Mouse (Mus musculus) cerebellum, postnatal 14 days (tissue): ENCODE measurements around the gene Tuba3a.

Source experiments
- DNase-seq, 2 experiments: peaks; one replicate each; pipeline ENCODE4 v3.0.0; 2021; ENCODE audit warnings: mixed read lengths in 2 of 2

Gene Tuba3a

DNA sequence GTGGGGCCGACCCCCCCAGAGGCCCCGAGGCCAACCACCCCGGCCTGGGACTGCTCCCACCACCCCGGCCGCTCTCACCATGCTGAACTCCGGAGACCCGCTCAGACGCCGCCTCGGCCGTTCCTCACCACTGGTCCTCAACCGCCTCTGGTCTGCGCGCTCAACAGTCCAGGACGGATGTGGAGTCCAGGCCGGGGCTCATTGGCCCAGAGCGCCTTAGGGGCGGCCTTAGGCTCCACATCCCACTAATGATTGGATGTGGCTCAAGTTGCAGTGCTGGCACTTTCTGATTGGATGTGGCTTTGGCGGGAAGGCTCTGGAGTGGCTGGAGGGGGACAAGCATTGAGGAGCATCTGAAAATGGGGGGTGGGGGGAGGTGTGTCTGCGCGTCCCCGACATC, at the start of gene Tuba3a:
Tuba3a (minus strand) TSS at position 153 of the 400 bp plus-strand sequence.
- DNase-seq = no peak

DNA sequence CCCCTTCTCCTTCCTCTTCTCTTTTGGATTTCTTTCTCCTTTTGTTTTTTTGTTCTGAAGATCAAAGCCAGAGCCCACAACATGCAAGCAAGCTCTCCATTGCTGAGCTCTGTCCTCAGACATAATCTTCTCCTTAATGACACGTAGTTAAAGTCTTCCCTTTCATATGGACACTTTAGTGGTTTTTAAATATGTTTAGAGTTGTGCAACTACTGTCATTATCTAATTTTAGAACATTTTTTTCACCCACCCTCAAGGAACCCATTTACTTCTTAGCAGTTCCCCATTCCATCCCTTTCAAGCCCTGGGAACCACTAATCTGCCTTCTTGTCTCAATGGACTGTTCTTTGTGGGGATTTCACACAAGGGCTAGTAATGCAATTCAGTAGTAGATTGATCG, 48.5 kb upstream of the Tuba3a start:
- DNase-seq = no peak

GRCm38 (mm10) chr6:125333112-125333899, 47.5 kb upstream of the Tuba3a start:
- no peak for DNase-seq

GRCm38 (mm10) chr6:125330626-125331326, 44.9 kb upstream of the Tuba3a start:
- DNase-seq = peak; percentile 52 to 70

GRCm38 (mm10) chr6:125328243-125328642, 42.4 kb upstream of the Tuba3a start:
- DNase-seq = no peak

DNA sequence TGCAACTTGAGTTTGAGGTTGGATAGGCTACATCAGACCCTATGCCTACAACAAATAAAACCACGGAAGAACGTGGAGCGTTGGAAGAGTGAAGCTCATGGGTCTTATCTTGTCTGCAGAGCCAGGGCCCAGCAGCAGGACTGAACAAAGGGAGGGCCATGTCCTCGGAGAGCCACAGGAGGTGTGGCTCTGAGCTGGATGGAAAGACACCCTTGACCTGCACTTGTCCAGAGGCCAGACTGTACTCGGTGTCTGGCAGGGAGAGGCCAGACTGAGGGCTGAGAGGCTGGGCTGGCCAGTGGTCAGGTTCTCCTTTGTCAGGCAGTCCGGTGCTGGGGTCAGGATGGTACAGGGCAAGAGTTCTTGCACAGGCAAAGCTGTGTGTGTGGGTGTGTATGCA, 39.5 kb upstream of the Tuba3a start:
- DNase-seq = no peak

GRCm38 (mm10) chr6:125323547-125323946, 37.7 kb upstream of the Tuba3a start:
- no peak for DNase-seq

- no peak for DNase-seq
Observed at GRCm38 (mm10) chr6:125322794-125323193, 37.0 kb upstream of the Tuba3a start.

DNA sequence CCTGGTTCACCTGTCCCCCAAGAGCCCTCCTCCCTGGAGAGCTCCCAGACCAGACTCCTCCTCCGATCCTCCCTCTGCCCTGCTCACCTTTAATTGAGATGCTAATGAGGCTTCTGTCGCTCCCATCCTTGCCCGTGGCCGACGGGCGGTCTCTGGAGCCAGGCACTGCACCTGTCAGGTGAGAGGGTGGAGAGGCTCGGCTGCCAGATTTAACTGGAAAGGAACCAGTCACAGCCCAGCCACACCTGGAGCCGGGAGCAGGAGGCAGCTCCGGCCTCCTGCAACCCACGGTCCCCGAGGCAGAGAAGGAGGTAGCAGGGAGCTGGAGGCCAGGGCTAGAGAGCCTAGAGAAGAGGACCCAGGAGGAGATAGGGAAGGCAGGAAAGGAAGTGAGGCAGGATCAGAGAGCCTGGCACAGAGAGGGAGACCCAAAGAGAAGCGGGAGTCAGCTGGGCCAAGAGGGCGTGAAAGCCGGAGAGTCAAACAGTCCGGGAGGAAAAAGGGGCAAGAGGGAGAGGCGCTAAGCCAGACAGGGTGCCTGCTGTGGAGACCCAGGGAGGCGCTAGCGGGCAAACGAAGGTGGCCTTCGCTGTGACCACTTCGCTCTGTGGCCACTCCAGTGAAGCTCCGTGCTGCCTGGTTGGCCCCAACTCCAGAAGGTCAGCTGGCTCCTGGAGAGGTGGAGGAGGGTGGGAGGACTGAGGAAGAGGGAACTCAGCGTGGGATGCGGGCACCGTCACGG, 35.4 kb upstream of the Tuba3a start:
- DNase-seq = no peak

DNA sequence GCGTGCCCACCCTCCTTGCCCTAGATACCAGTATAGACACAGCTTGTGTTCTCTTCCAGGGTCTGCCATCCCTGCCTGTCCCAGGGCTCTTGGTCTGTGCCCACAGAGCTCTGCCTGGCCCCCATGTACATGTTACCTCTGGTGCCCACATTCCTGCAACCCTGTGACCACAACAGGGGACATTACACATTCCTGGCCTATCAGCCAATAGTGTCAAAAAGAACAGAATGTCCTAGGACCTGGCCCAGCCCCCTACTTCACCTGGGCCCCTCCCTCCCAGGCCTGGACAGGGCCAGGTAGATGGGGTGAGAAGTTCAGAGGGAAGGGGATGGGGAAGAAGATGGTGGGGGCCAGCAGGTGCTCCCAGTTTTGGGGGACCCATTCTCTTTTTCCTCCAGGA, 34.5 kb upstream of the Tuba3a start, which contains the start of gene Scnn1a:
Scnn1a (plus strand) TSS at position 337 of the 400 bp plus-strand sequence.
- no peak for DNase-seq

DNA sequence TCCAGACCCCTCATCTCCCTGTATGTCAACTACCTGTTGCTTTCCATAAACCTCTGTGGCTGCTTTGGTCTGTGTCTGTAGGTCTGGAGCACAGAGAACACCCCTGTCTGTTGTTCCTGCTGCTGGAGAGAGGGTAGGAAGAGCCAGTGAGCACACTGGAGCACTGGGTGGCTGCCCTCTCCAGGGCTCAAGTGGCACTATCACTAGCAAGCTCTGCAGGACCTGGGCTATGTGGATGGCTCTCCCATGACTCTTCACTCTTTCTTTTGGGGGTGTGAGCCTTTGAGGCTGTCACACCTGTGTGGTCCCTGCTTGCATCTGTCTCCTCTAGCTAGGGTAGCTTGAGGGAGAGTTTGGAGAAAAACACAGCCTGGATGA, 34.1 kb upstream of the Tuba3a start:
- no peak for DNase-seq

- DNase-seq = no peak
Observed at GRCm38 (mm10) chr6:125318981-125319918, 33.4 kb upstream of the Tuba3a start.

GRCm38 (mm10) chr6:125317077-125317476, 31.2 kb upstream of the Tuba3a start:
- DNase-seq = no peak

DNA sequence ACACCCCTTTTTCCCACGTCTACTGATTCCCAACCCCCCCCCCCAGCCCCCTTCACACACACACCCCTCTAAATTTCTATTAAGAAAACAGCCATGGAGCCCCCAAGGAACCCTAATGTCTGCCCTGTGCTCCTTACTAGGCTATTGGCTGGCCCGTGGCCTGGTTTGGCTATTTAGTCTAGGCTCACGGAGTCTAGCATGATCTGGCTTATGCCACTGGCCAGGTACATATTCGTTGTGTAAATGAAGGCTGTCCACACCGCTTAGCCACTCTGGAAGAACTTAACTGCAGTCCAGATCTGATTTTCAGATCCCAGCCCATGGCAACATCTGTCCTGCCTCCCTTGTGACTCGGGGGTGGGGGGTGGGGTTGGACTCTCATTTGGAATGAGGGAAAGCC, 28.9 kb upstream of the Tuba3a start:
- DNase-seq = no peak

GRCm38 (mm10) chr6:125314231-125314563, 28.4 kb upstream of the Tuba3a start:
- DNase-seq = no peak

GRCm38 (mm10) chr6:125313546-125314230, 27.8 kb upstream of the Tuba3a start, which contains the start of gene Ltbr:
Gene Ltbr (minus strand): TSS chr6:125313885.
- peak; percentile 48 to 66 for DNase-seq

- no peak for DNase-seq
Observed at GRCm38 (mm10) chr6:125312581-125313355, 26.9 kb upstream of the Tuba3a start.

GRCm38 (mm10) chr6:125312171-125312570, 26.3 kb upstream of the Tuba3a start:
- no peak for DNase-seq

GRCm38 (mm10) chr6:125309406-125309805, 23.6 kb upstream of the Tuba3a start:
- DNase-seq = peak in 1 of 2 experiments; percentile 39

- no peak for DNase-seq
Observed at GRCm38 (mm10) chr6:125308921-125309320, 23.1 kb upstream of the Tuba3a start.

GRCm38 (mm10) chr6:125307091-125307490, 21.2 kb upstream of the Tuba3a start:
- DNase-seq = peak in 1 of 2 experiments; percentile 51
